Mouse (Mus musculus): ENCODE results near the gene Hilpda.

- TF ChIP-seq MYOG (IDR thresholded peaks at IDR 0.05; ENCODE audit: control insufficient read depth, extremely low read depth, insufficient read length) (no peak), CEBPB (IDR thresholded peaks at IDR 0.05; ENCODE audit: low read depth) (no peak), CTCF (IDR thresholded peaks at IDR 0.05; ENCODE audit: control insufficient read depth, insufficient read depth, insufficient read length) (no peak)
Measured at GRCm38 (mm10) chr6:29313690-29314202, 41.5 kb downstream of the Hilpda start.

Data from C2C12 (cell line).